Mouse (Mus musculus) liver, embryonic 14.5 days (tissue): Measurements from ENCODE around the gene Egfem1.

Experiments
- CTCF ChIP-seq: IDR thresholded peaks from 2 replicates; pipeline ENCODE4 v1.5.1; 2016; ENCODE audit warnings: antibody characterized with exemption, low read depth, control low read depth
- EP300 ChIP-seq: IDR thresholded peaks from 2 replicates; pipeline ENCODE4 v1.6.1; 2016; ENCODE audit warnings: antibody characterized with exemption, low read depth

DNA sequence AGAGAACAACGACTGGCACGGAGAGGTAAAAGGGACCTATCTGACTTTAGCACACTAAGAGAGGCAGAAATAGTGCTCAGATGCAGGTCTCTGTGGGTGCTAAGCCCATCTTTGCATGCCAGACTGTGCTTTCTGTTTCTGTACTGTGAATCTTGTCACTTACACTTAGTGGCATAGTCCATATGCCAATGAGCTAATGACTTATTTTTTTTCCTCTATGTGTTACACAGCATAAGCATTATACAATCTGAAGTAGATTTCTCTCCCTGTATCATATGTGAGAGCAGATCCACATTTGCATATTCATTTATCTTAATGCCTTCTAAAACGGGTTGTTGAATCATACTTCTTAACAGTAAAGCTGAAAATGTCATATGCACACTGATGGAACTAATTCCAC lies 317.2 kb downstream of the Egfem1 start:
- TF ChIP-seq CTCF (no peak), EP300 (no peak)
